Mouse (Mus musculus) lung, adult 2 months (tissue): Measurements from ENCODE around the gene Cc2d2b. TPM values are rescaled to one million over a fixed set of nuclear protein-coding genes. Genes with fewer than 3 reads are reported as not detected.

ENCODE experiments used
- DNase-seq: peaks from one replicate; pipeline ENCODE4 v3.0.0; 2022
- H3K4me1 ChIP-seq: fragments of 200-500 bp; 2 replicates; pipeline ENCODE4 v1.6.1; 2011; ENCODE audit warnings: low read length; ENCODE audit not compliant: control insufficient read depth, insufficient read depth
- H3K4me3 ChIP-seq: fragments of 200-500 bp; replicated peaks from 2 replicates; pipeline ENCODE3; 2011; ENCODE audit warnings: low read depth, mild to moderate bottlenecking, control low read depth, low read length; ENCODE audit errors: extremely low read depth
- CTCF ChIP-seq: fragments of 200-500 bp; IDR thresholded peaks from 2 replicates; pipeline ENCODE4 v1.5.1; 2011; ENCODE audit warnings: mild to moderate bottlenecking, low read length, control low read depth; ENCODE audit not compliant: insufficient read depth
- POLR2A ChIP-seq: fragments of 200-500 bp; IDR thresholded peaks from 2 replicates; pipeline ENCODE4 v1.6.1; 2011; ENCODE audit warnings: low read depth, mild to moderate bottlenecking, control low read depth, low read length, borderline replicate concordance; ENCODE audit errors: extremely low read depth
- WGBS: fragments of 180-500 bp; shearing (Covaris S2); methylation state at CpG from one replicate; pipeline ENCODE4 v1.1.7; 2018; 5-methylcytosine and 5-hydroxymethylcytosine counted together
- polyA plus RNA-seq: library from polyadenylated mRNA; depleted of rRNA; stranded (reverse); fragments of >200 nt; gene quantifications from 2 replicates; pipeline ENCODE4 v1.2.3, GENCODE M21; 2012

Cc2d2b gene
- polyA plus RNA-seq, 1 experiment: 0.02 TPM

- Histone ChIP-seq H3K4me1 (no peaks in the 10 kb centered on the region), H3K4me3 (peak overlapping the region; percentile 9)
- peak; percentile 70 for DNase-seq
- TF ChIP-seq POLR2A (no peak), CTCF (peak; percentile 81)
- WGBS: 81% methylated on average over 2 of the region's 2 CpGs
These were observed 5.8 kb downstream of the Cc2d2b start for GRCm38 (mm10) chr19:40754311-40754710.

- no peak overlapping the region for H3K4me3 ChIP-seq
- no peak for DNase-seq
- 90% methylated on average over 2 of the region's 2 CpGs for WGBS
- TF ChIP-seq POLR2A (no peak), CTCF (no peak)
- H3K4me1 ChIP-seq: no peaks in the 10 kb centered on the region
These were observed 11.5 kb downstream of the Cc2d2b start for GRCm38 (mm10) chr19:40760071-40760470.

DNA sequence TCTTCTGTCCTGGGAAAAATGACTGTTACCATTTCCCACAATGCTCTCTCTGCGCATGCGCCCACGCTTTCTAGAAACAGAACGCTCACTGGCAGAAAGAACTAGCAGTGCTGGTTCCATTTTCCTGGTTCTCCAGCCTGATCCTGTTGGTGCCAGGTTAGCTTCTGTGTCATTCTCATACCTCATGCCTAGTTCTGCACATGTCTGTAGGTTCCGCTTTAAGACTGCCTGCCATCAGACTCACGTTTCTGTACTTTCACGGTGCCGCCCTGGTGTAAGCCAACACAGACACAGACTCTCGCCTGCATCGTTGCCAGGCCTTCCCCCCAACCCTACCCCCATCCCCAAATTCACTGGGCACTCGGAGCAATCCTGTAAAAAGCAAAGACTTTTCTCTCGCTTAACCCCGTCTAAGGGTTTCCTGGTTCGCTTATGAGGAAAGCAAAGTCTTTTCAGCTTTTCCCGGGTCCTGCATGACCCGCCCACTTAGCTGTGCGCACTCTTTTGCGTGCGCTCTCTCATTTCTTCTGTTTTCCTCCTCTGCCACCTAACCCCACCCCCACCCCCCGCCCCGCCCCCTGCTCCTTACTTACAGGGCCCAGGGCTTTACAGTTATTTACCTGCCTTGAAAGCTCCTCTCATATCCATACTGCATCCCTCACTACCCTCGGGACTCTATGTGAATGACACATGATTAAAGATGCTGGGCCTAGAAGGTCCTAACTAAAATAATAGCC is 13.6 kb downstream of the Cc2d2b start:
- TF ChIP-seq POLR2A (no peak), CTCF (no peak)
- WGBS: 33% methylated on average over 22 of the region's 22 CpGs
- no peaks in the 10 kb centered on the region; the same call in 1 of the 2 replicates for H3K4me1 ChIP-seq
- DNase-seq: no peak
- H3K4me3 ChIP-seq: peak overlapping the region; percentile 54

DNA sequence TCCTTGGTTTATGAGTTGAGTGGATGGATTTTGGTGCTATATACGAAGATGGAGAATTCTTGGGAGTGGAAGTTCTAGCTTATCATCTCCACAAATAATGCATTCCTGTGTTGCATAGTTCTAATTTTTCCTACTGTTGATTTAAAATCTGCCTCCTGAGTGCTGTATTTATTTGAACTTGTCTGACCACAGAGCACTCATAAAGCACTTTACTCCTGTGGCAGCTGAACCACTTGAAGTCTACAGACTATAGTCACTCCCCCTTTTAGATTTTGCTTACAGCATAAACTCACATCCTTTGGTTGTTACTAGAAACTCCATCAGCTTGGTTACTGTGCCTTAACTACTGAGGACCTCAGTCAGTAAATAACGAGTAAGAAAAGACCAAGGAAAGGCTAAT is 18.6 kb downstream of the Cc2d2b start:
- Histone ChIP-seq H3K4me1 (no peaks in the 10 kb centered on the region; the same call in 1 of the 2 replicates), H3K4me3 (no peak overlapping the region)
- WGBS: 65% methylated on average over 2 of the region's 2 CpGs
- TF ChIP-seq POLR2A: no peak
- TF ChIP-seq CTCF: no peak
- DNase-seq: no peak

DNA sequence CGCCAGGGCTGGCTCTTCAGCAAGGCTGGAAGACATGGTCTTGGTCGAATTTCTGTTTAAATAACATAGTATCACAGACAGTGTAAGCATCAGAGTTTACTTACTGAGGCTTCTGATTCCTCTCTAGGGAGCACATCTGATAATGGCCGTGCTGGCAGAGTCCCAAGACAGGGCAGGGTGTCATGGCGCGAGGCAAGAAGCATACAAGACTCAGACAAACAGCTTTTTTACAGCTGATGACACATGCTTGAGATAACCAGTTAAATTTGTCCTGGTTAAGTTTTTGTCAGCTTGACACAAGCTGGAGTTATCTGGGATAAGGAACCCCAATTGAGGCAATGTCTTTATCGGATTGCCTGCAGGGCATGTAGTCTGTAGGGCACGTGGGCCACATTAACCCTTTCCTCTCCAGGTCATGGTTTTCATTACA is 20.8 kb downstream of the Cc2d2b start:
- DNase-seq: no peak
- TF ChIP-seq POLR2A (no peak), CTCF (no peak)
- Histone ChIP-seq H3K4me1 (no peaks in the 10 kb centered on the region; the same call in 1 of the 2 replicates), H3K4me3 (no peak overlapping the region)
- 18% methylated on average over 7 of the region's 7 CpGs for WGBS

- TF ChIP-seq POLR2A (no peak), CTCF (no peak)
- 60% methylated on average over 15 of the region's 15 CpGs for WGBS
- H3K4me1 ChIP-seq: no peaks in the 10 kb centered on the region
- DNase-seq: no peak
- no peak overlapping the region for H3K4me3 ChIP-seq
These were observed 39.6 kb downstream of the Cc2d2b start for GRCm38 (mm10) chr19:40788004-40788714.

GRCm38 (mm10) chr19:40788715-40789084 is 40.1 kb downstream of the Cc2d2b start:
- WGBS: 55% methylated on average over 2 of the region's 2 CpGs
- Histone ChIP-seq H3K4me3 (no peak overlapping the region), H3K4me1 (no peaks in the 10 kb centered on the region)
- TF ChIP-seq POLR2A: no peak
- TF ChIP-seq CTCF: no peak
- no peak for DNase-seq

- TF ChIP-seq POLR2A (no peak), CTCF (no peak)
- H3K4me3 ChIP-seq: no peak overlapping the region
- WGBS: 45% methylated on average over 7 of the region's 7 CpGs
- no peak for DNase-seq
- H3K4me1 ChIP-seq: no peaks in the 10 kb centered on the region
These were observed 56.7 kb downstream of the Cc2d2b start for GRCm38 (mm10) chr19:40805176-40805737.

DNA sequence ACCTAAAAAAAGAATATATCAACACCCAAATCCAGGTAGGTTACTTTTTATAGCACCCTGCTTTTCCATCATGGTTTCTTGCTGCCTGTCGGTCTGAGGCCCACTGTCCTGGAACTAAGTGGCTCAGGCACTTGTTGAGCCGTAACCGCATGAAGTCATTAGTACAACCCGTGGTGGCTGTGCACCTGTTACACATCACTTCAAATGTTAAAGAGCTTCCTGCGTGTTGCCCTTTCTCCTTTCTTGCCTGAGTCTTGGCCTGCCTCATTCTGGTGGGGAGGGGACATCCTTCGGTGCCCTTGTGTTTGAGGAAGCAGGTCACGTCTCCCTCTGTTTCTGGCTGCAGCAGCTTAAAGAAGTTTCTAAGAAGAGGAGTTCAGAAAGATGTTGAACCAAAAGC is 61.3 kb downstream of the Cc2d2b start:
- WGBS: 57% methylated on average over 7 of the region's 7 CpGs
- H3K4me1 ChIP-seq: no peaks in the 10 kb centered on the region
- no peak overlapping the region for H3K4me3 ChIP-seq
- no peak for TF ChIP-seq CTCF
- no peak for TF ChIP-seq POLR2A
- DNase-seq: no peak
